Mouse (Mus musculus): ENCODE results near the gene Col4a2. TPM values are rescaled to one million over a fixed set of nuclear protein-coding genes. Genes with fewer than 3 reads are reported as not detected.
"Not testable (repeated sequence)": the region's sequence is repeated elsewhere in the genome, so short reads cannot be mapped to it uniquely, and the experiment has no call there.

Col4a2 gene
- total RNA-seq, 2 experiments from 2014 or later = 182 to 302 TPM

DNA sequence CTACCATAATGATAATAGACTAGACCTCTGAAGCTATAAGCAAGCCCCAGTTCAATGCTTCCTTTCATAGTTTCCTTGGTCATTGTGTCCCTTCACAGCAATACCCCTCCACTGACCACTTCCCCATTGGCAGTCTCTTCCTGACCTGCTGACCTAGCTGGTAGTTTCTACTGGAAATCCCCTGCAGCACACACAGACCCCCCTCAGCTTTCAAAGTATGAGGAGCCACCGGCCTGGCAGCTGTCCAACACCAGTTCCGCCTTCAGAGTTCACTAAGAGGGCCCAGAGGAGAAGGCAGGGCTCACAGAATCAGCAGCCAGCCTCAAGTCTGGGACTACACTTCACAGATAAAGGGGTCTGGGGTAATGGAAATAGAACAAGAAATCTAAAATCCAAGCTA is 148.3 kb downstream of the Col4a2 start:
- DNase-seq = peak; percentile 56 to 77

DNA sequence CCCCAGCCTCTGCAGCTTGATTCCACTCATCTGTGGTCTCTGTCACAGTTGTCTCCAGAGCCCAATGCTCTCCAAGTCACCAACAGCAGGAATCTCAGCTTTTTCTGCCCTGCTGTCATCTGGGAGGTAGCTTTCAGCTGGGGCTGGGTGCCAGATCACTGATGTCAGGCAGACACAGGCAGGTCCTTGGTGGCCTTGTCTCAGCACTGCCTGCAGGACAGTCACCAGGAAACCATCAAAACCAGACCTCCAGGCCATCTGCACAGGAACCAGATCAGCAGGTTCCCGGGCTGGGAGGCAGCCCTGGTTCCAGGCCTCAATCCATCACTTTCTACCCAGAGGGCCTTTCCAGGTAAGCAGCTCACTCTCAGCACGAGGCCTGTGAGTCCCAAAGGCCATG is 149.2 kb downstream of the Col4a2 start:
- DNase-seq = peak; percentile 83 to 85

DNA sequence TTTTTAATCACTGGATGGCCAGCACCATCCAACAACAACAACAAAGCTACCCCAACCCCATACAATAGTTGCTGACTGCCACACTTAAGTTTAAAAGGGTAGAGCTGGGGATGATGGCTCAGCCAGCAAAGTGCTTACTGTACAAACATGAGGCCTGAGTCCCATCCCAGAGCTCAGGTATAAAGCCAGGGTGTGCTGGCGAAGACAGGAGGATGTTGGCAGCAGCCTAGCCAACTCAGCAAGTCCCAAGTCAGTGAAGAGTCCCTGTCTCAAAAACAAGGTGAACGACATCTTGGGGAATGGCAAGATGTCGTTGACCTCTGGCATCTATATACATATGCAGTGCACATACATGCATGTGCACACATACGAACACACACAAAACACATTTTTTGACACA is 150.0 kb downstream of the Col4a2 start:
- DNase-seq = no peak

DNA sequence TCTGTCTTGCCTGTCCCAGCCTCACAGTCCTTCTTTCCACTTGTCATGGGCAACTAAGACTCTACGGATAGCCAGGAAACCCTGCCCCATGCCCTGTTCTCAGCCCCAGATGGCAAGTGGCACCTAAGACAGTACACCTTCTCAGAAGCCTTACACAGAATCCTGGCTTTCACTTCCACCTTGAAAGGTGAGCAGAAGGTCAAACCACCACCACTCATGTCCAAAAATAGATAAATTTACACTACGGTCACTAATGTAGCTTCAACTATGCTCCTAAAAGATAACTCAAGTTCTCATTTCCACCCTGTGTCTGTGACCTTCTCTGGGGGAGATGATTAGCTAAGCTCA is 150.9 kb downstream of the Col4a2 start:
- no peak for DNase-seq

DNA sequence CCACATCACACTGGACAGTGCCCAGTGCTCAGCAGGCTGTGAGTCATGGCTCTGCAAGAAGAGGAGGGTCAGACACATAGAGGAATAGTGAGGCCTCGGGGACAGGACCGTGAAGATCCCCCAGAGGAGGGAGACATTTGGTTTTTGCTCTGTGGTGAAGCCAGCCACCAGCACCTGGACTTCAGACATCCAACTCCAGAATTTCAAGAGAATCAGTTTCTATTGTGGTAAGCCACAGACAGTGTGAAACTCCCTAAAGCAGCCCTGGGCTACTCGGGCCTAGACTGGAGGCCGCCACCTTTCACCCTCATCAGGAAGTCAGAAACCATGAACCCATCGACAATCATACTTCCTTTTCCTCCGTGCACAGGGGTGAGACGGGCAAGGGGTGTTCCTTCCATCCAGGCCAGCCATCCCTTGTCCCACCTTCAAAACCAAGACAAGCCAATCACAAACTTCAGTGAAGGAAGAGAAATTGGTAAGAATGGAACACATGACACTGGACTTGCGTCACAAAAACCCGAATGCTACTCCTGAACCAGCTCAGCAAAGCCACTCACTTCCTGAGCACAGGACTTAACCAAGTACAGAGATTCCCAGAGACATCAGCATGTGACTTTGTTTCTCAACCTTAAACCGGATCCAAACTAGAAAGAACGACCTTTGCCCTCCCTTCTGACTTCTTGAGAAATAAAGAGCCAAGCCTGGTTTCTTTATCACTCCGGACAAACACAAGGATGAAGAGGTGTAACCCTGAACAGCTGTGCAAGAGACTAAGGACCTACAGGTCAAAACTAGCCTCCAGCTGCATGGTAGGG is 151.5 kb downstream of the Col4a2 start:
- peak; percentile 67 to 74 for DNase-seq

DNA sequence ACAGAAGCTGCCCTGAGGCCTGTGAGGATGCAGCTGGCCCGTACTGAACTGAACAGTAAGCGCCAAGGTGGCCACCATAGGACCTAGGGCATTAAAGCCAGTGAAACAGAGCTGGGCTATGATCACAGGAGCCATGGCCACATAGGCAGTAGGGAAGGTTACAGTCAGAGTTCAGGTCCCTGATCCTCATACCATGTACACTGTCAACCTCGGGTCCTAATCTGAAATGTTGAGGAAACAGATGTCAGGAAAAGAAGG is 152.0 kb downstream of the Col4a2 start:
- DNase-seq = no peak

DNA sequence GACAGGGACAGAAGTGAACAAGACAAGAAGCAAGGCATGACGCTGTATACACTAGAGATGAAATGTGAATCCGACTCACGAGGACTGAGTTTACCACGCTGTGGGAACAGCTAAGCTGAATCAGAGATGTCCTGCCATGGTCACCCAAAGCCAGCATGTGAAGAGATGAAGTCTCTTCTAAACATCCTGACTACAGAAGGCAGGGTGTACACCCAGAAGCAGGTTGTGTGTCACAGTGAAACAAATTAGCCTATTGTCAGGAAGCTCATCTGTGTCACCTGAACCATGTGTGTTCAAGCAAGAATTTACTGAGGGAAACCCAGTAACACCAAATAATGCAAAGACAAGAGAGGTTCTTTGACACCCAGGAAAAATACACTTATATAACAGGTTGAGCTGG is 153.0 kb downstream of the Col4a2 start:
- DNase-seq = no peak

DNA sequence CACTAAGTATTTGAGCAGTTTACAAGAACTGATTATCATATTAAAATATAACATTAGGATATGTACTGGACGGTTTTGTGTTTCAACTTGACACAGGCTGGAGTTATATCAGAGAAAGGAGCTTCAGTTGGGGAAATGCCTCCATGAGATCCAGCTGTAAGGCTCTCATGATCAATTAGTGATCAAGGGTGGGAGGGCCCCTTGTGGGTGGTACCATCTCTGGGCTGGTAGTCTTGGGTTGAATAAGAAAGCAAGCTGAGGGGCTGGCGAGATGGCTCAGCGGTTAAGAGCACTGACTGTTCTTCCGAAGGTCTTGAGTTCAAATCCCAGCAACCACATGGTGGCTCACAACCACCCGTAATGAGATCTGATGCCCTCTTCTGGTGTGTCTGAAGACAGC is 153.9 kb downstream of the Col4a2 start:
- DNase-seq = not testable (repeated sequence)

DNA sequence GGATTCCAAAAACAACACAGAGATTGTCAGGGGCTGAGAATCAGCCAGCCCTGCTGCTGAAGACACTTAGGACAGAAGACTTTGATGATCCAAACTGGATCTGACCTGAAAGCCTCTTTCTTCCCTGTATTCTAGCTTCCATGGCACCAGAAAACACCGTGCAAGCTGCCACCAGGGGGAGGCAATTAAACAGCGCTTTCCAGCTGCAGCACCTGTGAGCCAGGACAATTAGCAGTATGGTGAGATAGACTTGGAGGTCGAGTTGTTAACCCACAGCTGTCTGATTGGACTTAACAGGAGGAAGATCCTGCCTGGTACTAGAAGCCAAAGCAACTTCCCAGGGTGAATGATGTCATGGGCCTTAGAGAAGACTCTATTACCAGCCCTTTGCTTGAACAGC is 156.5 kb downstream of the Col4a2 start:
- DNase-seq = peak; percentile 45 to 71

DNA sequence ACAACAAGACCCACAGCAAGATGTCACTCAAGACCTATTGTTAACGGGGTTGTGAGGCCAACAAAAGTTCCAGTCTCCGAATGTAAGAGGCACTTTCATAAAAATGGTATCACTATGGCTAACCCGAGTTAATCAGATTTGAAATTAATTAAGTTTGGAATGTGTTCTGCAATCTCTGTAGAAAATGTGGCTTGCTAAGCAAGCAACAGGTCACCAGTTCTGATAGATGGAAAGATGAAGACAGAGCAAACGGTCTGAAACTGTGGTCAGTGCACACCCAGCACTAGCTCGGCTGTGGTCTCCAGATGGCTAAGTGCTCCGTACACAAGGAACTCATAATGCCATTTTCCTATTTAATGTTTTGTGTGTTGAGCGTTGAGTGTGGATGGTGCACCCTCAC is 158.1 kb downstream of the Col4a2 start:
- no peak for DNase-seq

DNA sequence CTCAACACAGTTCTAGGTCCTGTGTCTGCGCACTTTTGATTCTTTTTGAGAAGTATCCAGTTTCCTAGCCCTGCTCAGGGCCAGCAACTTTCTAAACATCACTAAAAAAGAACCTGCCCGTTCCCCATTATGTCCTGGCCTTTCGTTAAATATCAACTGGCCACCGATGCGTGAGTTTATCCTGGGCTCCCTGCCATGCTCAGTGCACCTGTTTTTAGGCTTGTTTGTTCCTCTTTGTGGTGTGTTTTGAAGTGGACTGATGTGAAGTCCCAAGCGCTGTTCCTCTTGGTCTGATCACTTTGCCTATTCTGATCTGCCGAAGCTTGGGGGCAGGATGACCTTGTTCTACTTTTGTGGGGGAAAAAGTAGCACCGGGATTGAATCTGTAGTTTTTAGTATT is 158.7 kb downstream of the Col4a2 start:
- no peak for DNase-seq

DNA sequence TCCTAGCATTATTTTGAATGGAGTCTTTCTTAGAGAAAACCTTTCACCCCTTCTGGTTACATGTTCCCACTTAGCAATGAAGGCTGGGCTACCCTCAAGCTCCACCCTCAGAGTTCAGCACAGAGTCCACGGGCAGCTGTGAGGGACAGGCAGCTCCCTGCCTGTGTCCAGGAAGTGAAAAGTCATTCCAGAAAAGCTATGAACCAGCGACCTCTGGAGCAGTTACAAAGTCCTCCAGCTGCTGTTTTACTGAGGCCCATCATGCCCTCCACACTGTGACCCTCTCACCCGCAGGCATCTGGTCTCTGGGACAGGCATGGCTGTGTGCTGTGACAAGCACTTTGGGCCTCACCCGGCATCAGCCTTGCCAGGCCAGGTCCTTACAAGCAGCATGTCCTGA is 160.5 kb downstream of the Col4a2 start:
- DNase-seq = peak in 1 of 2 experiments; percentile 42

DNA sequence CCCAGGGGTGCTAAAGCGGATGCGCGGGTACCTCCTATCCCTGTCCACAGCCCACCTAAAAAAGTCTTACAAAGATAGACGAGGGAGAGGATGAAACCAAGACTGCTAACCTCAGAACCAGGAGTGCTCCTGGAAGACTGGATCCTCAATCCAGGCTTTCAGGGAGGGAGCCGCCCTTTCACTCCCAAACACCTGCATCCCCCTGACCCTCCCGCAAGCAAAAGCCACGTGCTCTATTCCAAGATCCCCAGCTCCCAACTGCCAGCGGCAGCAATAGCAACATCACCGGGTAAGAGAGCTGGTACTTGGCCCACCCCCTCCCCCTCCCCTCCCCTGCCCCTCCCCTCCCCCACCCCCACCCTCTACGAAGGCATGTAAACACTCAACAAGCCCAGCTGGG is 162.8 kb downstream of the Col4a2 start:
- DNase-seq = no peak

DNA sequence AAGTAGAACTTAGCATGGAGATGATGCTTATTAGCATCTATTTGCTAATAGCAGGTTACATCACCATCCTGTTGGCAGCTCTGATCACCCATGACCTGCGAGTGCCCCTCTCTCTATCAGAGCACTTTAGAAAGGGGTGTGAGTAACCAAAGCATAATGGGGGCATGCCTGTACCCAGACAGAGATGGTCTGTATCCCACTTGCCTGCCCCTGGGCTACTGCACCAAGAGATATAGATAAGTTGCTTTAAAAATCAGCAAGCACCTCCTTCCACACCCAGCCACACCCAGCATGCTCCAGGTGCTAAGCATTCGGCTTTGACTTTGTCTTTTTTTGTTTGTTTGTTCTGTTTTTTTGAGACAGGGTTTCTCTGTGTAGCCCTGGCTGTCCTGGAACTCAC is 163.3 kb downstream of the Col4a2 start:
- DNase-seq = no peak

DNA sequence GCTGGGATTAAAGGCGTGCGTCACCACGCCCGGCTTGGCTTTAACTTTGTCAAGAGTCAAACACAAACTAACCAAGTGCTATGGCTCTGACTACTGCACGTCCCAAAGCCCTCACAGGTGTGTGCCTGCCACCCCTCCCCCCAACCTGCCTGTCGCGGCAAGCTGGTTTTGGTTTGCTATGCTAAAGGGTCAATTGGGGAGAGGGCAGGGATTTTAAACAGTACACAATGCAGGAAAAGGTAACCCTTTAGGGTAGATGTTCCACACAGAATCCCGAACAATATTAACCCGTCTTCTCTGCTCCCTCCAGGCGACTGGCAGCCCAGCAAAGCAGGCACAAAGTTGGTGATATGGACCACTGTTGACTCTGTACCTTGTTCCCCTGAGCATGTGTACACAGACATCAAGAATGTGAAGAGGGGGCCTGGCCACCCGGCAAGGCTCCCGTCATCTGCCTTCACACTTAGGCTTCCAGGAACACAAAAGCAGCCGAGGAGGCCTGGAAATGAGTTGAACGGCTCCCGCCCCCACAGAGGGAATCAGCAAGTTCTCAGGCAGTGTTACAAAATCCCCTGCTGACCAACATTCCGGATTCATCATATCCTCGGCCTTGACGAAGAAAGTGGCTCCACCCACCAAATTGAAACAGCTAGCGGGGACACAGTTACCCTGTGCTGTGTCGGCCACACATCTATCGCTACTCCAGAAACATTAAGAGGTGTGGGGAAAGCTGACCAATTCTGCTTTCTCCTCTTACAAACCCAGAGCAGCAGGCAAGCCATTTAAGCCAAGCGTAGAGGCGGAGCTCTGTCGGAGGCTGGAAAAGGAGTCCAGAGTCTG is 164.0 kb downstream of the Col4a2 start:
- peak; percentile 82 to 83 for DNase-seq

DNA sequence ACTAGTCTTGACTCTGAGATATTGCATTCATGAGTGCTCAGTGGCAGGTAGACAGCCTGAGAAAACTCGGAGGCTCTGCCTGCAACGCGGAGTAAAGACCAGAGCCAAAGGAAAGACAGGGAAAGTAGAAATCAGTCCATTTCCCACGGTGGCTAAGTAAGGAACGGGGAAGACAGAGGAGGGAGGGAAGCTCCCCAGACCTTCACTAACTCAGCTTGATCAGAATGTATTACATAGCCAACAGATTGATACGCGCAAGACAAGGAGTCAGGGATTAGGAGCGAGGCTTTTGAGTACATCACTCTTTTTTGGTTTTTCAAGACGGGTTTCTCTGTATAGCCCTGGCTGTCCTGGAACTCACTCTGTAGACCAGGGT is 164.6 kb downstream of the Col4a2 start:
- no peak for DNase-seq

DNA sequence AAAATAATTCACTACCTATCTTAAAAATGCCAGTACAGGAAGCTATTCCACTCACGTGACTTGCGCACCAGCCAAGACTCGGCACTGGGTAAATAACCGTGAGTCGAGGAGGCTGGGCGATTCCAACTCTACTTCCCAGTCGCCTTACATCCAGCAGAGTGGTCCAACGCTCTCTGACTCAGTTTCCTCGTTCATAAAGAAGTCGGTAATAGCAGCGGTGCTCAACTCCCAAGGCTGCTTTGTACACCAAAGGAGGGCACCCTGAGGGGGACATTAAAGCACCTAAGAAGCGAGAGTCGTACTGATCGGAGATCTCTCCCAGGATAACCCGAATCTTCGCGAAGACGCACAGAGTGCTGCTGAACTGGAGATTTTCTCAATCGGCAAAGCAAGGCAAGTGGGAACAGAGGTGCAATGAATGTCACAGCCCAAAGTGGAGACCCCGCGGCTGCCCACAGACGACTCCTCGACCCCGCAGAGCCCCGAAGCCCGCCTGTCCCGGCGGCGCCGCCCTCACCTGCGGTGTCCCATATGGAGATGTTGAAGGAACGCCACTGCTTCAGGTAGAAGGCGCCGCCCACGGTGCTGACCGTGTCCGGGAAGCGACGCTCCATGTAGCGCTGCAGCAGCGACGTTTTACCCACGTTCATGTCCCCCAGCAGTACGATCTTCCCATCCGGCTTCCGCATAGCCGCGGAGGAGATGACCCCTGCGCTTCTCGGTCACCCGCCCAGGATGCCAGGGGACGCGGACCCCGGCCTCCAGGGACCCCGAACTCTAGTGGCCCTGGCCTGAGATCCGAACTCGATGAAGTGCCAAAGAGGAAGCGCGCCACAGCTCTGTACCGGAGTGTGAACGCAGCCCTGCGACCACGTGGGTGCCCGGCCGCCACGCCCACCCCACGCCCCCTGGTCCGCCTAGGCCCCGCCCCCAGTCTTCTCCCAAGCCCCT is 165.5 kb downstream of the Col4a2 start, which contains the start of gene Rab20:
Rab20 (minus strand) TSS at position 900 of the 951 bp plus-strand sequence.
- peak; percentile 83 to 91 for DNase-seq

DNA sequence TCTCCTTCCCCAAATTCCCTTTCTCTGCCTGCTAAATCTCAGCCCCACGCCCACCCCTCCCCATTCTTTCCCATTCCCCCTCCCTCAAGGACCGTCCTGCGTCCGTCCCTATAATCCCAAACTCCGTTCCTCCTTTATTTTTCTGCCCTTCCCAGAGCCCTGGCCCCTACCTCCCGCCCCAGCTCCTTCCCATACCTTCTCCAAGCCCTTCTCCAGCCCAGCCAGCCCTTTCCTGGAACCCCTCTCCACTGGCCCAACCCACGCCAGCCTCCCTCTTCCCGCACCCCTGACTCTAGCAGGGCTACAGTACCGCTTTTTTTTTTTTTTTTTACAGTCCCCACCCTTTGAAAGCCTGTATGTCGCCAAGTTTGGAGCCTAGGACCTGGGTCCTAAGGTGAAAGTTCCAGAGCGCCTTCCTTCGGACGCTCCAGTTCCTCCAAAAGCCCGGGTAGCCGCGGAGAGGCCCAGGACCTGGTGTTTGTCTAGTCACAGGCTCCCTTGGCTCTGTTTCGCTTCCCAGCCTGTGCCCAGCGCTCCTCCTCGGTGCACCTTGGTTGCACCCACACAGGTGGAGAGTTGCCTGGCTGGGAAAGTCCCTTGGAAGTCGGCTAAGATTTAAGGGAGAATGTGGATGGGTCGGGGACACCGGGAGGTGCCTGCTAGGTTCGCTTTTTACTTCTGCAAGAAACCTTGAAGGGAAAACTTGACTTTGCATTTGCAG is 166.4 kb downstream of the Col4a2 start:
- peak in 1 of 2 experiments; percentile 29 for DNase-seq

DNA sequence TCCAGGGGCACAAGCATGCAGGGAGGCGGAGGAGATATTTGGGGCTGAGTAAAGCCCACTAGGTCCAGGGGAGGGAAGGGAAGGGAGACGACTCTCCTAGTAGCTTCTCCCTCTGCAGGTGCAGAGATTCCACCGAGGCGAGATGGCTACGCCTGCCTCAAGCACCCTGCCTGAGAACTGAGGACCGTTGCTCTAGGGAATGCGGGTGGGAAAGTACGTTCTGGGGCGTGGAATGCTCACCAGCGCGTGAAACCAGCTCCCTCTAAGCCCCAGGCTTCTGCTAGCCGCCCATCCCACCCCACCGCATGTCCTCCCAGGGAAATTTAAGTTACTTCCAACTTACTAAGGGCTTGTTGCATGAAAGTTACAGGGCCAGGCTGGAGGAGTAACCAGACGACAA is 167.0 kb downstream of the Col4a2 start:
- no peak for DNase-seq

DNA sequence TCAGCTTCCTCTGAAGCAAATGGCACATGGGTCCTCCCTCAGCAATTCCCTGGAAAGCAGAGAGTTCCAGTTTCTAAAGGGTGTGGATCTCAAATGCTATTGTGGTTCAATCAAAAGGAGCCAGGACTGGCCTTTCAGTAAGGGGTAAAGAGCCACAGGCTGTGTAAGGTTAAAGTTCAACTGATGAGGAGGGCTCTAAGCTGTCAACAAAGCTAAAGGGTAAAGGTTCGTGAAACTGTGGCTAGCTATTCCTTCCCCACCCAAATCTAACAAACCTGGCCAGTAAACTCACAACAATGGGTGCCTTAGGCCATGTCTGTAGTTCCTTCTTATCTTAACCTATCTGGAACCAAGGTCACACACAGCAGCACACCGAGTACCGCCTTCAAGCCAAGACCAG is 169.3 kb downstream of the Col4a2 start:
- DNase-seq = no peak

DNA sequence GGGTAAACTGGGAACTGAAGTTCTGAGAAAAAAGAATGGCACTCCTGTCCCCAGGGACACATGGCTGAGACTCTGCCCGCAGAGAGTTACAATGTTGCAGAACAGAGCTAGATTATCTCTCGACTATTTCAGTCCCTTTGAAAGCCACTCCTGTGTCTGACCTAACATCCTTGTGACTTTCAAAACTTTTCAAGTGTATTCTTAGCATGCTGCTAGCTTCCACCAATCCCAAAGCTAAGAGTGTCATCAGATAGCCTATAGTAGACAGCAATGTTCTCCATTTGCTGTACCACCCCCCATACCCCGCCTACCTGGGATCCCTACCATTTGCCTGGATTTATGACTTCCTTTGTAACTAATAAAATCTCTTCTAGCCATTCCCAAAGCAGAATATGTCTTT is 169.9 kb downstream of the Col4a2 start:
- no peak for DNase-seq

DNA sequence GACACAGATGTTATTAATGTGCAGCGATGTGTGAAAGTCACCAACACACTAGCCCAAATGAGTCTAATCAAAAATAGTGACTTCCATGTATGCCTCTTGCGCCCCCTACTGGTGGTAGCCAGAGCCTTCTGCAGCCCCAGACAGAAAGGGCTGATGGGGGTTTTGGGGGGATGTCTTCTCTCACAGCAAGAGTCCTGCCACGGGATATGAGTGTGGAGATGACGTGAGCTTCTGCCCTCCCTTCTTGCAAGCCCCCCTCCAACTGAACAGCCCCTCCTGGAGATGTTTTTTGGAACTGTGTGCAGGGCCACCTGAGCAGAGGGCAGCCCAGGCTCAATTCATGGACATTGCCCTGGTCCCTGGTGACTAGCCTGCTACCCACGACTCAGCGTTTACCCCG is 173.5 kb downstream of the Col4a2 start:
- DNase-seq = peak; percentile 76 to 86

Measured in adrenal gland, postnatal 36 days (tissue).